Mouse (Mus musculus) kidney, postnatal 0 days (tissue): ENCODE data around the gene Slc39a11. TPM values are rescaled to one million over a fixed set of nuclear protein-coding genes. Genes with fewer than 3 reads are reported as not detected.

Experiments
- ATAC-seq: fragments of 200-750 bp; cut with Nextera tagmentation; replicated peaks from 2 replicates; pipeline ENCODE4 v1.8.0; 2017; ENCODE audit warnings: low read depth, moderate number of reproducible peaks, moderate TSS enrichment, moderate library complexity; ENCODE audit not compliant: low FRiP score
- DNase-seq: peaks from one replicate; pipeline ENCODE4 v3.0.0-alpha.2; 2016; ENCODE audit warnings: low spot score
- H3K27ac ChIP-seq: fragments of 300-500 bp; sonication (generic); 2 replicates; pipeline ENCODE4 v1.5.1; 2014; ENCODE audit warnings: mild to moderate bottlenecking
- H3K27me3 ChIP-seq: fragments of 300-500 bp; sonication (generic); 2 replicates; pipeline ENCODE4 v1.6.1; 2014; ENCODE audit warnings: low read length, mixed read lengths; ENCODE audit not compliant: insufficient read depth
- H3K36me3 ChIP-seq: fragments of 300-500 bp; sonication (generic); 2 replicates; pipeline ENCODE4 v1.6.1; 2014; ENCODE audit warnings: low read length, mixed read lengths; ENCODE audit not compliant: insufficient read depth
- H3K4me1 ChIP-seq: fragments of 300-500 bp; sonication (generic); replicated peaks from 2 replicates; pipeline ENCODE4 v1.6.1; 2014; ENCODE audit warnings: antibody characterized with exemption, low read length, mixed read lengths; ENCODE audit not compliant: insufficient read depth
- H3K4me2 ChIP-seq: fragments of 300-500 bp; sonication (generic); 2 replicates; pipeline ENCODE4 v1.6.1; 2014; ENCODE audit warnings: mild to moderate bottlenecking, low read length, moderate library complexity, mixed read lengths
- H3K4me3 ChIP-seq: fragments of 300-500 bp; sonication (generic); replicated peaks from 2 replicates; pipeline ENCODE4 v1.5.1; 2014; ENCODE audit warnings: low read depth, low read length
- H3K9ac ChIP-seq: fragments of 300-500 bp; sonication (generic); 2 replicates; pipeline ENCODE4 v1.6.1; 2014; ENCODE audit warnings: low read depth, low read length
- H3K9me3 ChIP-seq: fragments of 300-500 bp; sonication (generic); replicated peaks from 2 replicates; pipeline ENCODE4 v1.6.1; 2016; ENCODE audit warnings: low read length, inconsistent platforms, mixed read lengths
- CTCF ChIP-seq: IDR thresholded peaks from 2 replicates; pipeline ENCODE4 v1.5.1; 2016; ENCODE audit warnings: antibody characterized with exemption, low read depth, mild to moderate bottlenecking, moderate library complexity
- WGBS: fragments of 180-500 bp; shearing (Covaris S2); extraction: QIAGEN DNeasy Blood & Tissue Kit; methylation state at CpG from one replicate; pipeline ENCODE4 v1.1.7; 2014; 5-methylcytosine and 5-hydroxymethylcytosine counted together
- polyA plus RNA-seq: library from polyadenylated mRNA; unstranded; fragments of >200 nt; fragmentation: Nextera tagmentation; extraction: Ambion mirVana; gene quantifications from 2 replicates; pipeline ENCODE4 v1.2.1, GENCODE M21; 2015

The Slc39a11 gene
- polyA plus RNA-seq, 1 experiment from 2014 or later, result 23.3 TPM

DNA sequence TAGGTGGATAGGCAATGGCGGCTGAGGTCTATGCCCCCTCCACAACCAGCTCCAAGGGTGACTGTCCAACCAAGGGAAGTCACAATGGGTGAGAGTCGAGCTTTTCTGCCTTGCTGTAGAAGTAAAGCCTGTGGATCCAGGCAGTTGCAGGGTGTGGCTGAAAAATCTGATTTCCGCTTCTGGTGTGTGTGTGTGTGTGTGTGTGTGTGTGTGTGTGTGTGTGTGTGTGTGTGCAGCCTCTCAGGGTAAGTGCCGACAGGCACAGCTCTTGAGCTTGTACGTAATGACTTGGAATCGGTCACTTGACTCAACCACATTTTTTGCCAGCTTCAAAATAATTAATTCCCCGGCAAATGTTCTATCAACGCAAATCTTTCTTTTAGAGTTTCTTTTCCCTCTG is 18.6 kb downstream of the Slc39a11 start:
- no peaks in the 10 kb centered on the region for H3K4me1 ChIP-seq
- WGBS, result 77% methylated on average over 8 of the region's 8 CpGs
- no peak for TF ChIP-seq CTCF
- no peaks in the 10 kb centered on the region for H3K9me3 ChIP-seq
- no peak overlapping the region for H3K4me2 ChIP-seq
- no peak overlapping the region for H3K27ac ChIP-seq
- no peaks in the 10 kb centered on the region for H3K36me3 ChIP-seq
- no peaks in the 10 kb centered on the region for H3K27me3 ChIP-seq
- no peak overlapping the region for H3K4me3 ChIP-seq
- DNase-seq, result no peak
- no peak for ATAC-seq
- H3K9ac ChIP-seq, result no peak overlapping the region

DNA sequence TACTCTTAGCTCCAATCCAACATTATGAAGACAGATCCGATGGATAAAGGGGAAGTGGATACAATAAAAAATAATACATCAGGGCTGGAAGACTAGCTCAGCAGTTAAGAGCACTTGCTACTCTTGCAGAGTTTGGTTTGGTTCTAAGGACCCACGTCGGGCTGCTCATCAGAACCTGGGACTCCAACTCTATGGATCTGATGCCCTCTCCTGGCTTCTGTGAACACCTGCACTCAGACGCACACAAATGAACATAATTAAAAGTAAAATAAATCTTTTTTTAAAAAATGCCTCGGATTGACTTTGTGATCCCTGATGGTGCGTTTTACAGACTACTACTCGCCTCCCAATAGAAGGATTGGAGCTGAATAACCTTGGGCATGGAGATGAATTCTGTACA is 19.2 kb downstream of the Slc39a11 start:
- Histone ChIP-seq H3K9ac (no peak overlapping the region), H3K4me1 (no peaks in the 10 kb centered on the region), H3K9me3 (no peaks in the 10 kb centered on the region), H3K4me2 (no peak overlapping the region), H3K36me3 (no peaks in the 10 kb centered on the region), H3K4me3 (no peak overlapping the region), H3K27me3 (no peaks in the 10 kb centered on the region), H3K27ac (no peak overlapping the region)
- DNase-seq (peak; percentile 59), ATAC-seq (no peak)
- 59% methylated on average over 7 of the region's 7 CpGs for WGBS
- TF ChIP-seq CTCF, result peak; percentile 70

DNA sequence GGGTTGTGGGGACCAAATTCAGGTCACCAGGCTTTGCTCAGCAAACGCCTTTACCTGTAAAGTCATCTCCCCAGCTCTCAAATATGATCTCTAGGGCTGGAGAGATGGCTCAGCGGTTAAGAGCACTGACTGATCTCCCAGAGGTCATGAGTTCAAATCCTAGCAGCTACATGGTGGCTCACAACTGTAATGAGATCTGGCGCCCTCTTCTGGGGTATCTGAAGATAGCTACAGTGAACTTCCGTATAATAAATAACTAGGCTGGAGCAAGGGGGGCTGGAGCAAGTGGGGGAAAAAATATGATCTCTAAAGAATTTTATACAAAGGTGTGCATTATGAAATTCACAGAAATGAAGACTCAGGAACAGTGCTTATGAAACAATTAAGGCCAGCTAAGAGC is 22.1 kb downstream of the Slc39a11 start:
- 51% methylated on average over 4 of the region's 4 CpGs for WGBS
- Histone ChIP-seq H3K4me3 (no peak overlapping the region), H3K4me2 (no peak overlapping the region), H3K27me3 (no peaks in the 10 kb centered on the region), H3K4me1 (no peaks in the 10 kb centered on the region), H3K9ac (no peak overlapping the region), H3K36me3 (no peaks in the 10 kb centered on the region), H3K27ac (no peak overlapping the region), H3K9me3 (no peaks in the 10 kb centered on the region)
- ATAC-seq, result no peak
- TF ChIP-seq CTCF, result peak; percentile 66
- DNase-seq, result peak; percentile 50

DNA sequence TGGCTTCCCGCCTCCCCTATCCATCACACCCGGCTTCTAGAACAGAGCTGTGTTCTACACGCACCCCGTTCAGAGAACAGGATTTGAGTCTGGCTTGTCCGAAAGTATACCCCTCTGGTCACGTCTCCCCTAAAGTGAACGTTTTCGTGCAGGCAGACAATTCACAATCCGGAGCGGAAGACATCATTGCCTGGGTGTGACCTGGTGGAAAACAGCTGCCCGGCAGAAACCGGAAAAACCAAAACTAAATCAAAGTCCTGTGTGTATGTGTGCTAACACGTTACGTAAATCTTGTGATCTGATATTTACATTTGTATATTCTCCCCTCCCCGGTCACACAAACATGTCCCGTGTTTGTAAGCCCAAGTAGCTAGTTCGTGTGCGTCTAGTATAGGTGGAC is 24.4 kb downstream of the Slc39a11 start:
- no peak for TF ChIP-seq CTCF
- WGBS, result 92% methylated on average over 18 of the region's 18 CpGs
- H3K27me3 ChIP-seq, result peaks cover 7% of the 10 kb centered on the region; the same call in 1 of the 2 replicates
- ATAC-seq (no peak), DNase-seq (no peak)
- H3K9ac ChIP-seq, result no peak overlapping the region
- H3K9me3 ChIP-seq, result no peaks in the 10 kb centered on the region
- H3K27ac ChIP-seq, result no peak overlapping the region
- no peak overlapping the region for H3K4me3 ChIP-seq
- no peak overlapping the region for H3K4me2 ChIP-seq
- no peaks in the 10 kb centered on the region for H3K36me3 ChIP-seq
- H3K4me1 ChIP-seq, result no peaks in the 10 kb centered on the region

DNA sequence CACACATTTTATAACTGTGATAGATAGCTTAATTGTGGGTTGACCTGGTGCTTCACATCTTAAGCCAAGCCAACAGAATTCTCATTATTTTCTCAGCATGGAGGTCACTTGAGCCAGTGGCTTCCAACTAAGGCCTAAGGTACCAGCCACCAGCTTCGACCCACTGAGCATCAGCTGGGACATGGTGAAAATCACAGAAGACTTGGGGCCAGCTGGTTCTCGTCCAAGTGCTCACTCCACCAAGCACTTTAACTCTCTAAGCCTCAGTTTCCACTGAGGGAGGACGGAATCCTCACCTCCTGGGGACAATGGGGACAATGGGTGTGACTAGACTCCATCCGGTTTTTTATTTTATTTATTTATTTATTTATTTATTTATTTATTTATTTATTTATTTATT is 27.9 kb downstream of the Slc39a11 start:
- ATAC-seq (no peak), DNase-seq (no peak)
- H3K9me3 ChIP-seq, result no peaks in the 10 kb centered on the region
- H3K27me3 ChIP-seq, result peaks cover 10% of the 10 kb centered on the region
- WGBS, result 84% methylated on average over 4 of the region's 4 CpGs
- no peaks in the 10 kb centered on the region for H3K36me3 ChIP-seq
- no peak overlapping the region for H3K4me2 ChIP-seq
- no peak overlapping the region for H3K27ac ChIP-seq
- H3K4me1 ChIP-seq, result peaks cover 12% of the 10 kb centered on the region; the same call in 1 of the 2 replicates
- TF ChIP-seq CTCF, result no peak
- H3K4me3 ChIP-seq, result no peak overlapping the region
- no peak overlapping the region for H3K9ac ChIP-seq

DNA sequence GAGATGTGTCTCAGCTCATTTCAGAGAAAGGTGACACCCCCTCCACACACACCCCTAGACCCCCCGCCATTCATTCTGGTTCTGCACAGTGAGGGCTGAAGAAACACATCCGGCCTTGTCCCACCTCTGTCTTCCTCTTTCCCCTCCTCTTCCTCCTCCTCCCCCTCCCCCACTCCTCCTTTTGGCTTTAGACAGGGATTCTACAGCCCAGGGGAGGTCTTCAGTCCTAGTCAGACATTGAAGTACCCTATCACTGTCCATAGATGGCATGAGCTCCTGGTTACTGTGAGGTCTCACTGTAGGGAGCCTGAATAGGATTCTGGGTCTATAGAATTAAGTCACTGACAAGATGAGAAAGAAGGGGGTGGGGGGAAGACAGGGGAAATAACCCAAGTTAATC is 28.9 kb downstream of the Slc39a11 start:
- no peak for TF ChIP-seq CTCF
- peaks cover 12% of the 10 kb centered on the region; the same call in 1 of the 2 replicates for H3K4me1 ChIP-seq

More for the DNA sequence above, 28.9 kb downstream of the Slc39a11 start:
- Histone ChIP-seq H3K27me3 (peaks cover 10% of the 10 kb centered on the region), H3K9me3 (no peaks in the 10 kb centered on the region), H3K9ac (no peak overlapping the region), H3K36me3 (no peaks in the 10 kb centered on the region), H3K4me3 (no peak overlapping the region), H3K27ac (no peak overlapping the region), H3K4me2 (no peak overlapping the region)
- ATAC-seq (no peak), DNase-seq (no peak)
- WGBS, result 67% methylated on average over 2 of the region's 2 CpGs
